Mouse (Mus musculus) CH12.LX (cell line): ENCODE results near the gene Spata1. TPM values are rescaled to one million over a fixed set of nuclear protein-coding genes. Genes with fewer than 3 reads are reported as not detected.
A peak's percentile ranks its signal among the peaks of the same experiment; 100 is the strongest.

Experiments used
- DNase-seq: peaks from one replicate; pipeline ENCODE4 v3.0.0-alpha.2; 2013; ENCODE audit errors: extremely low read depth
- H3K27ac ChIP-seq: 2 replicates; pipeline ENCODE4 v1.5.1; 2012; ENCODE audit warnings: low read depth, mild to moderate bottlenecking, control low read depth, moderate library complexity; ENCODE audit not compliant: insufficient read depth
- H3K27me3 ChIP-seq: replicated peaks from 2 replicates; pipeline ENCODE3; 2012; ENCODE audit warnings: inconsistent platforms
- H3K36me3 ChIP-seq, 2 experiments: replicated peaks in 1 of 2; 2 replicates each; pipeline versions ENCODE3 to v1.6.1; 2012; ENCODE audit warnings: inconsistent platforms in 1 of 2, low read length in 1 of 2, mild to moderate bottlenecking in 1 of 2, mixed read lengths in 1 of 2, moderate library complexity in 1 of 2; ENCODE audit not compliant: control insufficient read depth in 1 of 2, insufficient read depth in 1 of 2
- H3K4me1 ChIP-seq, 2 experiments: 2 replicates each; pipeline ENCODE4 v1.6.1; 2012; ENCODE audit warnings: inconsistent platforms in 1 of 2, moderate library complexity in 1 of 2; ENCODE audit not compliant: insufficient read depth in 2 of 2, control insufficient read depth in 1 of 2
- H3K4me2 ChIP-seq: 2 replicates; pipeline ENCODE4 v1.6.1; 2012; ENCODE audit warnings: low read depth, mild to moderate bottlenecking, control low read depth; ENCODE audit not compliant: poor library complexity, insufficient read depth, severe bottlenecking
- H3K4me3 ChIP-seq, 3 experiments: fragments of 150-350 bp in 1 of 3; sonication (generic) in 1 of 3; replicated peaks in 1 of 3; 2 replicates each; pipeline versions ENCODE3 to v1.5.1; 2011 to 2012; ENCODE audit warnings: low read depth in 2 of 3, low read length in 2 of 3, mild to moderate bottlenecking in 2 of 3, moderate library complexity in 2 of 3, control low read depth in 1 of 3, improper control_type of control experiment in 1 of 3, inconsistent platforms in 1 of 3, mixed read lengths in 1 of 3; ENCODE audit not compliant: poor library complexity in 1 of 3
- H3K79me2 ChIP-seq: replicated peaks from 2 replicates; pipeline ENCODE4 v1.6.1; 2012; ENCODE audit warnings: mild to moderate bottlenecking, moderate library complexity; ENCODE audit not compliant: control insufficient read depth, poor library complexity, insufficient read depth, severe bottlenecking; ENCODE audit errors: extremely low read depth
- H3K9ac ChIP-seq: 2 replicates; pipeline ENCODE4 v1.6.1; 2012; ENCODE audit warnings: low read depth, mild to moderate bottlenecking, control low read depth, moderate library complexity; ENCODE audit not compliant: insufficient read depth
- H3K9me3 ChIP-seq: replicated peaks from 2 replicates; pipeline ENCODE3; 2012; ENCODE audit warnings: low read length, inconsistent platforms, mixed read lengths
- BHLHE40 ChIP-seq: IDR thresholded peaks from 2 replicates; pipeline ENCODE4 v1.6.1; 2011; ENCODE audit warnings: mild to moderate bottlenecking, low read depth, low read length, improper control_type of control experiment
- CHD1 ChIP-seq: IDR thresholded peaks from 2 replicates; pipeline ENCODE4 v1.6.1; 2012; ENCODE audit warnings: low read depth, low read length, improper control_type of control experiment, inconsistent platforms
- CHD2 ChIP-seq: IDR thresholded peaks from 2 replicates; pipeline ENCODE4 v1.6.1; 2011; ENCODE audit warnings: low read length, improper control_type of control experiment
- CTCF ChIP-seq, 2 experiments: IDR thresholded peaks in 1 of 2; conservative IDR thresholded peaks in 1 of 2; 2 replicates each; pipeline ENCODE4 v1.5.1; 2011 to 2012; ENCODE audit warnings: low read depth in 2 of 2, low read length in 2 of 2, improper control_type of control experiment in 1 of 2, inconsistent platforms in 1 of 2, mild to moderate bottlenecking in 1 of 2, moderate library complexity in 1 of 2
- E2F4 ChIP-seq: IDR thresholded peaks from 2 replicates; pipeline ENCODE4 v1.6.1; 2011; ENCODE audit warnings: low read depth, low read length, improper control_type of control experiment; ENCODE audit not compliant: insufficient replicate concordance
- ELF1 ChIP-seq: IDR thresholded peaks from 2 replicates; pipeline ENCODE4 v1.6.1; 2014; ENCODE audit warnings: low read depth, mild to moderate bottlenecking, inconsistent platforms, low read length, improper control_type of control experiment
- EP300 ChIP-seq: IDR thresholded peaks from 2 replicates; pipeline ENCODE4 v1.6.1; 2011; ENCODE audit warnings: low read length, improper control_type of control experiment
- ETS1 ChIP-seq: conservative IDR thresholded peaks from 2 replicates; pipeline ENCODE4 v1.6.1; 2012; ENCODE audit warnings: low read depth, mild to moderate bottlenecking, inconsistent platforms, low read length, improper control_type of control experiment, moderate library complexity
- GABPA ChIP-seq: IDR thresholded peaks from 2 replicates; pipeline ENCODE4 v1.6.1; 2012; ENCODE audit warnings: low read depth, low read length, improper control_type of control experiment, inconsistent platforms; ENCODE audit not compliant: insufficient replicate concordance
- HCFC1 ChIP-seq: IDR thresholded peaks from 2 replicates; pipeline ENCODE4 v1.6.1; 2012; ENCODE audit warnings: low read depth, mild to moderate bottlenecking, inconsistent platforms, low read length, improper control_type of control experiment
- IRF4 ChIP-seq: IDR thresholded peaks from 2 replicates; pipeline ENCODE4 v1.6.1; 2014; ENCODE audit warnings: low read depth, mild to moderate bottlenecking, inconsistent platforms, low read length, improper control_type of control experiment
- JUN ChIP-seq: IDR thresholded peaks from 2 replicates; pipeline ENCODE4 v1.6.1; 2011; ENCODE audit warnings: low read depth, mild to moderate bottlenecking, low read length, improper control_type of control experiment, moderate library complexity; ENCODE audit not compliant: insufficient read depth
- JUND ChIP-seq: conservative IDR thresholded peaks from 2 replicates; pipeline ENCODE4 v1.6.1; 2011; ENCODE audit warnings: low read depth, low read length, improper control_type of control experiment
- KAT2A ChIP-seq: IDR thresholded peaks from 2 replicates; pipeline ENCODE4 v1.6.1; 2012; ENCODE audit warnings: low read length, improper control_type of control experiment, inconsistent platforms; ENCODE audit not compliant: insufficient replicate concordance
- MAFK ChIP-seq: IDR thresholded peaks from 2 replicates; pipeline ENCODE4 v1.6.1; 2011; ENCODE audit warnings: low read length, improper control_type of control experiment; ENCODE audit not compliant: insufficient replicate concordance
- MAX ChIP-seq: IDR thresholded peaks from 2 replicates; pipeline ENCODE4 v1.6.1; 2011; ENCODE audit warnings: low read length, improper control_type of control experiment
- MAZ ChIP-seq: IDR thresholded peaks from 2 replicates; pipeline ENCODE4 v1.6.1; 2012; ENCODE audit warnings: low read depth, mild to moderate bottlenecking, inconsistent platforms, low read length, improper control_type of control experiment, moderate library complexity
- MEF2A ChIP-seq: IDR thresholded peaks from 2 replicates; pipeline ENCODE4 v1.6.1; 2014; ENCODE audit warnings: low read depth, mild to moderate bottlenecking, inconsistent platforms, low read length, improper control_type of control experiment, borderline replicate concordance
- MXI1 ChIP-seq: IDR thresholded peaks from 2 replicates; pipeline ENCODE4 v1.6.1; 2011; ENCODE audit warnings: mild to moderate bottlenecking, low read depth, low read length, improper control_type of control experiment
- MYC ChIP-seq: IDR thresholded peaks from 2 replicates; pipeline ENCODE4 v1.6.1; 2011; ENCODE audit warnings: low read depth, mild to moderate bottlenecking, improper control_type of control experiment, low read length
- NELFE ChIP-seq: IDR thresholded peaks from 2 replicates; pipeline ENCODE4 v1.6.1; 2011; ENCODE audit warnings: low read depth, low read length, improper control_type of control experiment
- NRF1 ChIP-seq: IDR thresholded peaks from 2 replicates; pipeline ENCODE4 v1.6.1; 2014; ENCODE audit warnings: low read depth, mild to moderate bottlenecking, inconsistent platforms, low read length, improper control_type of control experiment, moderate library complexity
- PAX5 ChIP-seq: IDR thresholded peaks from 2 replicates; pipeline ENCODE4 v1.6.1; 2012; ENCODE audit warnings: low read length, inconsistent platforms, mixed read lengths
- POLR2A ChIP-seq: IDR thresholded peaks from 2 replicates; pipeline ENCODE4 v1.6.1; 2011; ENCODE audit warnings: low read depth, mild to moderate bottlenecking, improper control_type of control experiment, low read length
- POLR2AphosphoS2 ChIP-seq: IDR thresholded peaks from 2 replicates; pipeline ENCODE4 v1.6.1; 2011; ENCODE audit warnings: low read depth, low read length, improper control_type of control experiment
- RAD21 ChIP-seq: IDR thresholded peaks from 2 replicates; pipeline ENCODE4 v1.6.1; 2011; ENCODE audit warnings: low read depth, mild to moderate bottlenecking, low read length, improper control_type of control experiment, moderate library complexity
- RCOR1 ChIP-seq: conservative IDR thresholded peaks from 2 replicates; pipeline ENCODE4 v1.6.1; 2012; ENCODE audit warnings: low read depth, mild to moderate bottlenecking, inconsistent platforms, low read length, improper control_type of control experiment
- SIN3A ChIP-seq: IDR thresholded peaks from 2 replicates; pipeline ENCODE4 v1.6.1; 2012; ENCODE audit warnings: low read length, improper control_type of control experiment, inconsistent platforms
- SMC3 ChIP-seq: IDR thresholded peaks from 2 replicates; pipeline ENCODE4 v1.6.1; 2011; ENCODE audit warnings: low read depth, low read length, improper control_type of control experiment
- TBP ChIP-seq: conservative IDR thresholded peaks from 2 replicates; pipeline ENCODE4 v1.6.1; 2011; ENCODE audit warnings: low read depth, low read length, improper control_type of control experiment
- TCF12 ChIP-seq: IDR thresholded peaks from 2 replicates; pipeline ENCODE4 v1.6.1; 2014; ENCODE audit warnings: low read depth, mild to moderate bottlenecking, inconsistent platforms, low read length, improper control_type of control experiment
- UBTF ChIP-seq: IDR thresholded peaks from 2 replicates; pipeline ENCODE4 v1.6.1; 2012; ENCODE audit warnings: low read depth, mild to moderate bottlenecking, inconsistent platforms, low read length, improper control_type of control experiment, moderate library complexity
- USF1 ChIP-seq: IDR thresholded peaks from 2 replicates; pipeline ENCODE4 v1.6.1; 2014; ENCODE audit warnings: low read depth, mild to moderate bottlenecking, inconsistent platforms, low read length, improper control_type of control experiment
- USF2 ChIP-seq: conservative IDR thresholded peaks from 2 replicates; pipeline ENCODE4 v1.6.1; 2011; ENCODE audit warnings: low read depth, low read length, improper control_type of control experiment
- ZC3H11A ChIP-seq: IDR thresholded peaks from 2 replicates; pipeline ENCODE4 v1.6.1; 2012; ENCODE audit warnings: low read depth, mild to moderate bottlenecking, inconsistent platforms, low read length, improper control_type of control experiment
- ZKSCAN1 ChIP-seq: IDR thresholded peaks from 2 replicates; pipeline ENCODE4 v1.6.1; 2012; ENCODE audit warnings: low read depth, inconsistent platforms, low read length, improper control_type of control experiment, borderline replicate concordance
- ZMIZ1 ChIP-seq: IDR thresholded peaks from 2 replicates; pipeline ENCODE4 v1.6.1; 2012; ENCODE audit warnings: low read depth, mild to moderate bottlenecking, inconsistent platforms, low read length, improper control_type of control experiment
- ZNF384 ChIP-seq: IDR thresholded peaks from 2 replicates; pipeline ENCODE4 v1.6.1; 2012; ENCODE audit warnings: low read depth, low read length, improper control_type of control experiment, inconsistent platforms
- dilution Hi-C: fragments of 300-500 bp; cut with MboI; formaldehyde crosslinking; loops from 2 replicates; pipeline ENCODE4 v1.14.3; 2020; ENCODE audit warnings: low sequenced_read_pairs; ENCODE audit not compliant: extremely low pct_unique_long_range_greater_than_20kb, extremely low pct_ligation_motif_present
- in situ Hi-C: fragments of 300-500 bp; cut with MboI; formaldehyde crosslinking; loops from 3 replicates; pipeline ENCODE4 v1.14.3; 2019; ENCODE audit warnings: low sequenced_read_pairs, low pct_ligation_motif_present, low pct_unique_long_range_greater_than_20kb, mixed read lengths
- polyA plus RNA-seq: library from polyadenylated mRNA; unstranded; fragments of >175 nt; gene quantifications from 2 replicates; pipeline ENCODE4 v1.2.1, GENCODE M21; 2012; ENCODE audit warnings: low read depth; ENCODE audit not compliant: insufficient read length
- total RNA-seq, 2 experiments: library from RNA; depleted of rRNA; stranded (reverse); fragments of 300-350 nt in 1 of 2; fragments of >200 nt in 1 of 2; gene quantifications; 2 replicates each; pipeline ENCODE4 v1.2.3; 2012 to 2014

Gene Spata1
- total and polyA plus RNA-seq, 3 experiments = 1.4 to 2.9 (median 2.0) TPM

GRCm38 (mm10) chr3:146500003-146500809, 653 bp upstream of the Spata1 start:
- H3K9ac ChIP-seq = peak overlapping the region; percentile 96
- peak overlapping the region; percentile 76 to 95 (median 81) for H3K4me3 ChIP-seq
- DNase-seq = peak; percentile 62
- H3K9me3 ChIP-seq = no peaks in the 10 kb centered on the region
- H3K27ac ChIP-seq = peak overlapping the region; percentile 71
- peaks cover 40% of the 10 kb centered on the region for H3K79me2 ChIP-seq
- dilution Hi-C loops (no loop called here), in situ Hi-C loops (no loop called here)
- peaks cover 5 to 49% of the 10 kb centered on the region in 2 experiments; a peak in 2 of 4 replicates for H3K4me1 ChIP-seq
- H3K27me3 ChIP-seq = no peaks in the 10 kb centered on the region
- peaks cover 18 to 37% of the 10 kb centered on the region in 2 experiments for H3K36me3 ChIP-seq
- no peak for TF ChIP-seq KAT2A
- TF ChIP-seq MAX = 0 out of 2 replicates have a peak, but pooled peaks have one; percentile 16
- TF ChIP-seq SMC3 = no peak
- TF ChIP-seq TBP = 0 out of 2 replicates have a peak, but pooled peaks have one; percentile 8
- no peak for TF ChIP-seq CHD1
- no peak for TF ChIP-seq CHD2
- TF ChIP-seq BHLHE40 = no peak
- peak; percentile 56 for TF ChIP-seq ELF1
- no peak for TF ChIP-seq ZC3H11A
- no peak for TF ChIP-seq GABPA
- no peak for TF ChIP-seq EP300
- no peak for TF ChIP-seq PAX5
- 0 out of 2 replicates have a peak, but pooled peaks have one; percentile 67 for TF ChIP-seq MYC
- no peak for TF ChIP-seq MAFK
- TF ChIP-seq NRF1 = no peak
- TF ChIP-seq CTCF (conservative IDR thresholded peaks at IDR 0.05 in 1 of 2, IDR thresholded peaks at IDR 0.05 in 1 of 2; ENCODE audit: low read depth in 2 of 2, low read length in 2 of 2) = no peak
- no peak for TF ChIP-seq USF1
- TF ChIP-seq POLR2A = no peak
- no peak for TF ChIP-seq IRF4
- TF ChIP-seq POLR2AphosphoS2 = no peak; the same call in 1 of the 2 replicates
- TF ChIP-seq NELFE = no peak
- TF ChIP-seq MEF2A = no peak
- TF ChIP-seq JUND = no peak; the same call in 1 of the 2 replicates
- no peak for TF ChIP-seq USF2
- TF ChIP-seq UBTF = peak; percentile 82
- TF ChIP-seq JUN = no peak
- TF ChIP-seq ETS1 = no peak
- TF ChIP-seq TCF12 = no peak
- TF ChIP-seq E2F4 = no peak
- TF ChIP-seq SIN3A = peak; percentile 90
- TF ChIP-seq MAZ = peak; percentile 32
- TF ChIP-seq MXI1 = 0 out of 2 replicates have a peak, but pooled peaks have one; percentile 64
- peak; percentile 54 for TF ChIP-seq HCFC1
- no peak for TF ChIP-seq RCOR1
- peak; percentile 45; the same call in 1 of the 2 replicates for TF ChIP-seq ZNF384
- TF ChIP-seq ZMIZ1 = no peak
- TF ChIP-seq RAD21 = no peak
- TF ChIP-seq ZKSCAN1 = no peak
- peak overlapping the region; percentile 64; the same call in 1 of the 2 replicates for H3K4me2 ChIP-seq
